Mouse (Mus musculus) liver, adult 2 months (tissue): ENCODE measurements around the gene Acvr2a.

ENCODE experiments used
- CTCF ChIP-seq: fragments of 200-500 bp; IDR thresholded peaks from 2 replicates; pipeline ENCODE4 v1.5.1; 2011; ENCODE audit warnings: low read depth, low read length, control low read depth
- POLR2A ChIP-seq: fragments of 200-500 bp; IDR thresholded peaks from 2 replicates; pipeline ENCODE4 v1.6.1; 2011; ENCODE audit warnings: low read length, control low read depth; ENCODE audit not compliant: insufficient read depth; ENCODE audit errors: extremely low read depth

GRCm38 (mm10) chr2:48914185-48914584 lies 100.3 kb downstream of the Acvr2a start:
- TF ChIP-seq POLR2A = no peak
- no peak for TF ChIP-seq CTCF
